ENCODE assay signal across 8 mouse cellular contexts in genomic region chr9:103761647-103762084, GRCm38 (mm10). TPM values are rescaled to one million over a fixed set of nuclear protein-coding genes. Genes with fewer than 3 reads are reported as not detected.
A peak's percentile ranks its signal among the peaks of the same experiment; 100 is the strongest.
DNase-seq lines count a peak whose midpoint lies in the region; ATAC-seq lines count a peak whose summit lies in the region.

TSS of gene Tmem108 (minus strand) at chr9:103761837.

- WGBS in embryonic facial prominence, embryonic 10.5 days: under 1% methylated on average over 51 of the region's 51 CpGs
- WGBS in limb, embryonic 11.5 days: under 1% methylated on average over 42 of the region's 51 CpGs
- WGBS in midbrain, embryonic 13.5 days: 0% methylated on average over 51 of the region's 51 CpGs

- ATAC-seq in limb, embryonic 11.5 days (ENCODE audit: insufficient number of reproducible peaks, low FRiP score, low TSS enrichment, low read depth): peak; percentile 96
- ATAC-seq in midbrain, embryonic 13.5 days: peak; percentile 95
- no peak for ATAC-seq in activated CD4-positive, CD25-positive, alpha-beta regulatory T cell, adult 4 months

- no peaks in the 10 kb centered on the region for H3K36me3 ChIP-seq in embryonic facial prominence, embryonic 10.5 days (replicated peaks)
- no peaks in the 10 kb centered on the region for H3K36me3 ChIP-seq in limb, embryonic 11.5 days (ENCODE audit: control insufficient read depth, insufficient read depth, low read length)
- no peaks in the 10 kb centered on the region for H3K36me3 ChIP-seq in midbrain, embryonic 13.5 days

- peak within 1 kb of the TSS; percentile 92 for H3K4me2 ChIP-seq in limb, embryonic 11.5 days (ENCODE audit: low read depth, severe bottlenecking)
- H3K4me2 ChIP-seq in midbrain, embryonic 13.5 days (replicated peaks): peak within 1 kb of the TSS; percentile 68

- peak; percentile 92 for DNase-seq in adrenal gland, postnatal 10 days
- DNase-seq in embryonic facial prominence, embryonic 10.5 days (ENCODE audit: low spot score): peak; percentile 96
- peak; percentile 68 for DNase-seq in heart, adult 8-10 months (ENCODE audit: low spot score)
- DNase-seq in kidney, adult 8-10 months: peak; percentile 81 to 86
- peak; percentile 92 for DNase-seq in limb, embryonic 11.5 days (ENCODE audit: low spot score)
- peak; percentile 69 to 71 for DNase-seq in spleen, adult 18-20 months

- peak within 1 kb of the TSS; percentile 74 for H3K4me3 ChIP-seq in embryonic facial prominence, embryonic 10.5 days
- H3K4me3 ChIP-seq in limb, embryonic 11.5 days (ENCODE audit: low read depth, low read length): peak within 1 kb of the TSS; percentile 65
- H3K4me3 ChIP-seq in midbrain, embryonic 13.5 days (replicated peaks): peak within 1 kb of the TSS; percentile 71

- no peaks in the 10 kb centered on the region for H3K9me3 ChIP-seq in embryonic facial prominence, embryonic 10.5 days
- H3K9me3 ChIP-seq in limb, embryonic 11.5 days (ENCODE audit: control insufficient read depth, low read length): no peaks in the 10 kb centered on the region
- H3K9me3 ChIP-seq in midbrain, embryonic 13.5 days: no peaks in the 10 kb centered on the region

- peak within 1 kb of the TSS; percentile 82 for H3K27ac ChIP-seq in embryonic facial prominence, embryonic 10.5 days (replicated peaks)
- H3K27ac ChIP-seq in limb, embryonic 11.5 days (replicated peaks; ENCODE audit: low read depth, low read length): no peak within 1 kb of the TSS
- peak within 1 kb of the TSS; percentile 67 for H3K27ac ChIP-seq in midbrain, embryonic 13.5 days

- H3K9ac ChIP-seq in limb, embryonic 11.5 days (ENCODE audit: low read length): peak within 1 kb of the TSS; percentile 67
- peak within 1 kb of the TSS; percentile 78 for H3K9ac ChIP-seq in midbrain, embryonic 13.5 days (replicated peaks)

- H3K27me3 ChIP-seq in embryonic facial prominence, embryonic 10.5 days (replicated peaks; ENCODE audit: low read depth, poor library complexity, severe bottlenecking): peaks cover 41% of the 10 kb centered on the region
- peaks cover 14% of the 10 kb centered on the region; the same call in 1 of the 2 replicates for H3K27me3 ChIP-seq in limb, embryonic 11.5 days (ENCODE audit: control insufficient read depth, insufficient read depth, low read length)
- H3K27me3 ChIP-seq in midbrain, embryonic 13.5 days: peaks cover 30% of the 10 kb centered on the region

- H3K4me1 ChIP-seq in embryonic facial prominence, embryonic 10.5 days: peaks cover 43% of the 10 kb centered on the region
- H3K4me1 ChIP-seq in limb, embryonic 11.5 days (ENCODE audit: control insufficient read depth, insufficient read depth, low read length): 0 out of 2 replicates have a peak, but pooled peaks cover 2% of the 10 kb centered on the region
- peaks cover 27% of the 10 kb centered on the region for H3K4me1 ChIP-seq in midbrain, embryonic 13.5 days (replicated peaks)

RNA-seq across cellular contexts. Expression of gene Tmem108, which starts in this region (rescaled TPM):
- 1 to 10 TPM; 4.1 to 5.9 TPM for total RNA-seq in adrenal gland, postnatal 10 days (2021)
- polyA plus RNA-seq in embryonic facial prominence, embryonic 10.5 days (2016; fragmentation: Nextera tagmentation; extraction: Ambion mirVana): 19.6 and 22.1 TPM in 2 replicates
- 1 to 10 TPM; 3.7 to 4.7 (median 4.4) TPM for total RNA-seq in heart, adult 8-10 months (2022)
- 11.9 and 12.9 TPM in 2 replicates for polyA plus RNA-seq in limb, embryonic 11.5 days (2014; fragmentation: Nextera tagmentation; extraction: Ambion mirVana)
- 22.1 and 23.4 TPM in 2 replicates for polyA plus RNA-seq in midbrain, embryonic 13.5 days (2015; fragmentation: Nextera tagmentation; extraction: Ambion mirVana)
- polyA plus RNA-seq in activated CD4-positive, CD25-positive, alpha-beta regulatory T cell, adult 4 months (2017; shearing (Covaris generic)): 1 to 10 TPM in 1 of 2 experiments, under 1 TPM in 1; 0.87 to 1.2 TPM
